Mouse (Mus musculus) kidney, adult 11 months (tissue): ENCODE measurements around the gene Gm15293.
"Not testable (repeated sequence)": the region's sequence is repeated elsewhere in the genome, so short reads cannot be mapped to it uniquely, and the experiment has no call there.

Source experiments
- DNase-seq: peaks from one replicate; pipeline ENCODE4 v3.0.0; 2022

Gene Gm15293

DNA sequence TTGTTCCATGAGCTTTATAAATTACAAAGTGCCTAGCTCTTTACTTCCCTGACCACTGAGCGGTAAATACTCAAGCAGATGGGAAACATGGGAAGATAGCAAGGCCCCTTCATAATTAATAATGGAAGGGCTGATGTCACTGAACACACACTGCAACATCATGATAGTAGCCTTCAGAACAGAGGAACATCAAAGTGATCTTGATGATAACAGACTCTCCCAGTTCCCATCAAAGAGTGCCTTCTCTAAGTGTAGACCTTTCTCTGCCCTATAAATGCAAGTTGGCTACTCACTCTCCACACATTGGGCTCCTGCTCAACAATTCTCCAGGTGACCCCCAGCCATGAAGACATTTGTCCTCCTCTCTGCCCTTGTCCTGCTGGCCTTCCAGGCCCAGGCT, at the start of gene Gm15293:
TSS of gene Gm15293 (plus strand) at position 301 of the 400 bp plus-strand sequence.
- not testable (repeated sequence) for DNase-seq

DNA sequence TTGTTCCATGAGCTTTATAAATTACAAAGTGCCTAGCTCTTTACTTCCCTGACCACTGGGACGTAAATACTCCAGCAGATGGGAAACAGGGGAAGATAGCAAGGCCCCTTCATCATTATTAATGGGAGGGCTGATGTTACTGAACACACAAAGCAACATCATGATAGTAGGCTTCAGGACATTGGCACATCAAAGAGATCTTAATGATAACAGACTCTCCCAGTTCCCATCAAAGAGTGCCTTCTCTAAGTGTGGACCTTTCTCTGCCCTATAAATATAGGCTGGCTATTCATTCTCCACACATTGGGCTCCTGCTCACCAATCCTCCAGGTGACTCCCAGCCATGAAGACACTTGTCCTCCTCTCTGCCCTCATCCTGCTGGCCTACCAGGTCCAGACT, 39.4 kb upstream of the Gm15293 start, which contains the start of gene Defa22:
TSS of gene Defa22 (plus strand) at position 301 of the 400 bp plus-strand sequence.
- DNase-seq: not testable (repeated sequence)

DNA sequence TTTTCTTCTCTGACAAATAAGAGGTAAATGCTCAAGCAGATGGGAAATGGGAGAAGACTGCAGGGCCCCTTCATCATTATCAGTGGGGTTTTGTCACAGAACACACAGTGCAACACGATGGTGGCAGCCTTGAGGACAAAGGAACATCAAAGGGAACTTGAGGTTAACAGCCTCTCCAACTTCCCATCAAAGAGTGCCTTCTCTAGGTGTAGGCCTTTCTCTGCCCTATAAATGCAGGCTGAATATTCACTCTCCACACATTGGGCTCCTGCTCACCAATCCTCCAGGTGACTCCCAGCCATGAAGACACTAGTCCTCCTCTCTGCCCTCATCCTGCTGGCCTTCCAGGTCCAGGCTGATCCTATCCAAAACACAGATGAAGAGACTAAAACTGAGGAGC, 10.0 kb upstream of the Gm15293 start, which contains the start of gene Defa31:
TSS of gene Defa31 (plus strand) at position 301 of the 400 bp plus-strand sequence.
- not testable (repeated sequence) for DNase-seq
